Mouse (Mus musculus): ENCODE data around the gene Cav1.

DNA sequence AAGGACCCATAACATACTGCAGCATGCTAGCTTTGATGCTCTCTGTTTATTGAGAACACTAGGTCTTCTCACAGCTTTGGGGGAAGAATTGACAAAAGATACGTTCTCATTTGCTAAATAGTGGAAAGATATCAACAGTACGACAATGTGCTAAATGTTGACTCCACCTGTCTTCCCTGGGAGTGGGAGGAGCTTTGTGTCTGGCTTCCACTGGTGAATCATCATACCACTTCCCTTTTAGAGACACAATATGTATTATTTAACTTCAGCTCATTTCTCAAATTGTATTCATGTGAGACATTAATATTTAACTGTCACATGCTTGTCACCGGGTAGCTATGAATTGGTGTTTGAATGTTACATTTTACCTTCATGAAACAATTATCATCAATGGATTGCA lies 22.3 kb upstream of the Cav1 start:
- no peak for TF ChIP-seq CTCF (IDR thresholded peaks at IDR 0.05; ENCODE audit: low read depth, low read length)
- TF ChIP-seq EP300 (IDR thresholded peaks at IDR 0.05; ENCODE audit: insufficient read depth, low read depth, low read length), result no peak
- no peak for TF ChIP-seq POLR2A (IDR thresholded peaks at IDR 0.05; ENCODE audit: insufficient read depth, low read length)
